Mouse (Mus musculus) testis, adult 2 months (tissue): ENCODE measurements at regions not wholly inside any gene's neighbourhood (a gene's known extent, or its start where the extent isn't known, plus 50 kb on each side); places are given as distances from the start of the nearest gene placed in this dataset.

Experiments
- H3K27ac ChIP-seq: fragments of 200-500 bp; 2 replicates; pipeline ENCODE4 v1.5.1; 2012; ENCODE audit warnings: low read depth, low read length; ENCODE audit not compliant: control insufficient read depth, insufficient read depth
- H3K27me3 ChIP-seq: fragments of 200-500 bp; 2 replicates; pipeline ENCODE4 v1.6.1; 2012; ENCODE audit warnings: mild to moderate bottlenecking, low read length, moderate library complexity; ENCODE audit not compliant: control insufficient read depth, insufficient read depth
- H3K36me3 ChIP-seq: fragments of 200-500 bp; 2 replicates; pipeline ENCODE4 v1.6.1; 2012; ENCODE audit warnings: mild to moderate bottlenecking, low read length; ENCODE audit not compliant: control insufficient read depth, insufficient read depth
- H3K4me1 ChIP-seq: fragments of 200-500 bp; 2 replicates; pipeline ENCODE4 v1.6.1; 2012; ENCODE audit warnings: low read length; ENCODE audit not compliant: control insufficient read depth, insufficient read depth
- H3K4me3 ChIP-seq: fragments of 200-500 bp; 2 replicates; pipeline ENCODE4 v1.5.1; 2012; ENCODE audit warnings: low read depth, mild to moderate bottlenecking, low read length, moderate library complexity, mixed read lengths; ENCODE audit not compliant: control insufficient read depth
- CTCF ChIP-seq: fragments of 200-500 bp; IDR thresholded peaks from 2 replicates; pipeline ENCODE4 v1.5.1; 2012; ENCODE audit warnings: low read depth, mild to moderate bottlenecking, inconsistent platforms, low read length, moderate library complexity; ENCODE audit not compliant: control insufficient read depth, insufficient read depth, insufficient replicate concordance
- POLR2A ChIP-seq: fragments of 200-500 bp; IDR thresholded peaks from 2 replicates; pipeline ENCODE4 v1.6.1; 2012; ENCODE audit warnings: low read depth, mild to moderate bottlenecking, inconsistent platforms, low read length, moderate library complexity; ENCODE audit not compliant: control insufficient read depth

DNA sequence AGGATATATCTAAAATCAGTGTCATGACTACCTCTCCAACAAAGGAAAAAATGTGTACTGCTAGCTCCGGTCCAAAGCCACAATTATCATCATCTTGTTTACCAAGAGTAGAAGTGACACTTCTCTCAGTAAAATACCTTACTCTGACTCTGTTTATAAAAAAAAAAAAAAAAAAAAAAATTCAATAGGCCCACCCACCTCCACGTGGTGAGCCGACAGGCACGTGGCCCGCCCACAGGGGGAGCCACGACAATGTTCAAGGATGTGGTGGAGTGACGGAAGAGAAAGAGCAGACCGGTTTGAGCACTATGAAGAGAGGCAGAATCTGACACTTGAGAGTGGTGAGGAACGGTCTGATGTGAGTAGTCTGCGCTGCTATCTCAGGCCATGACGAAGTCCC lies 106.5 kb upstream of the Usp24 start:
- H3K27ac ChIP-seq = no peak overlapping the region
- H3K27me3 ChIP-seq = no peaks in the 10 kb centered on the region
- H3K36me3 ChIP-seq = no peaks in the 10 kb centered on the region
- no peak overlapping the region for H3K4me3 ChIP-seq
- H3K4me1 ChIP-seq = peaks cover 2% of the 10 kb centered on the region; the same call in 1 of the 2 replicates
- no peak for TF ChIP-seq CTCF
- no peak for TF ChIP-seq POLR2A

DNA sequence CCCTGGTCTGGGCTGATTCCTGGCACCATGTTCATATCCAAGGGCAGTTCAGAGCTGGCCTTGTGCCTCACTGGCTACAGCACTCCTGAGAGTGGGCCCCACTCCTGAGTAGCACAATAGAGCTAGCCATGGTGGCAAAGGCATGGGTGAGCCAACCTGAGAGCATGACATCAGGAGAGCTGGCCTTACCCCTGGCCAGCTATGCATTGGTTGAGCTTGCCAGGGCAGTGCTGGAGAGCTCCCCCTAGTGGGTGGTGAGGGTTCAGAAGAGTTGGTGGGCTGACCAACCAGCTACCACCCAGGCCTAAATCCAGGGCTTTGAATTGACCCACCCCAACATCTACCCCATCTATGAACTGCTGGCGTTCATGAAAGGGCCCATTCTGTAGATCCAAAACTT lies 106.0 kb upstream of the Usp24 start:
- Histone ChIP-seq H3K27me3 (no peaks in the 10 kb centered on the region), H3K36me3 (no peaks in the 10 kb centered on the region), H3K4me3 (no peak overlapping the region), H3K27ac (no peak overlapping the region), H3K4me1 (peaks cover 2% of the 10 kb centered on the region; the same call in 1 of the 2 replicates)
- TF ChIP-seq POLR2A = no peak
- peak; percentile 70; the same call in 1 of the 2 replicates for TF ChIP-seq CTCF

DNA sequence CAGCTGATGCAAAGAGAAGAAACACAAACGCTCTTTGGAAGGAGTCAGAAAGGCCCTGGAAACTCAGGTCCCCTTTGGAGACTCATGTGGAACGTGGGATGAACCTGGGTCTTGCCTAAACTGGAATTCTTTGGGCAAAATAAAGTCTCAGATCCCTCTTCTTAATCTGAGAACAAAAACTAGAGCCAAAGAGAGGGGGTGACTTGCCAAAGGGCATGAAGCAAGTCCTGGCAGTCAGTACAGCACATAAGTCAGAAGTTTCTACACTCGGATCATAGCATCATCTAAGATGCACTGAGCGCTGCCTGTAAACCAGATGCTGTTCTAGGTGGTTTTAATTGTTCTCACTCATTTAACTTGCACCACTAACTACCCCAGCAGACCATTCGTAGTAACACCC lies 101.8 kb upstream of the Usp24 start:
- H3K4me3 ChIP-seq = no peak overlapping the region
- H3K36me3 ChIP-seq = no peaks in the 10 kb centered on the region
- peaks cover 2% of the 10 kb centered on the region; the same call in 1 of the 2 replicates for H3K4me1 ChIP-seq
- no peaks in the 10 kb centered on the region for H3K27me3 ChIP-seq
- TF ChIP-seq POLR2A = no peak
- TF ChIP-seq CTCF = no peak
- H3K27ac ChIP-seq = no peak overlapping the region

DNA sequence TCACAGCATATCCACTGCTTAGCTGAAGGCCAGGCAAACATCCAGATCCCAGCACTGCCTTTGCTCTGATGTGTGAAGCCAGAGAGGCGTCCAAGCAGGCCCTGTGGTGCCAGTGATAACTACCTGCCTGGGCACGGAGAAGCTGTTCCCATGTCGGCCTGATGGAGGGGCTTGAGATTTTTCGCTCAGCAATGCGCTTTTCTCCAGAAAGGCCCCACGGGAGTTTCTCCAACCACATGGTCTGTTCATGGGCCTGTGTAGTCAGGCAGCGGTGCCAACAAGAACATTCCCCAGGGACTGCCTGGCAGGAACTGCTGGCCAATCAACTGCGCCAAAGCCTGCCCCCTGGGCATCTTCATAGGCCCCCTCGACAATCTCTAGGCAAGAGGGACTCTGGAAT lies 95.4 kb upstream of the Usp24 start:
- TF ChIP-seq POLR2A (no peak), CTCF (no peak)
- Histone ChIP-seq H3K27ac (no peak overlapping the region), H3K27me3 (no peaks in the 10 kb centered on the region), H3K4me3 (no peak overlapping the region), H3K36me3 (no peaks in the 10 kb centered on the region), H3K4me1 (peaks cover 3% of the 10 kb centered on the region)

DNA sequence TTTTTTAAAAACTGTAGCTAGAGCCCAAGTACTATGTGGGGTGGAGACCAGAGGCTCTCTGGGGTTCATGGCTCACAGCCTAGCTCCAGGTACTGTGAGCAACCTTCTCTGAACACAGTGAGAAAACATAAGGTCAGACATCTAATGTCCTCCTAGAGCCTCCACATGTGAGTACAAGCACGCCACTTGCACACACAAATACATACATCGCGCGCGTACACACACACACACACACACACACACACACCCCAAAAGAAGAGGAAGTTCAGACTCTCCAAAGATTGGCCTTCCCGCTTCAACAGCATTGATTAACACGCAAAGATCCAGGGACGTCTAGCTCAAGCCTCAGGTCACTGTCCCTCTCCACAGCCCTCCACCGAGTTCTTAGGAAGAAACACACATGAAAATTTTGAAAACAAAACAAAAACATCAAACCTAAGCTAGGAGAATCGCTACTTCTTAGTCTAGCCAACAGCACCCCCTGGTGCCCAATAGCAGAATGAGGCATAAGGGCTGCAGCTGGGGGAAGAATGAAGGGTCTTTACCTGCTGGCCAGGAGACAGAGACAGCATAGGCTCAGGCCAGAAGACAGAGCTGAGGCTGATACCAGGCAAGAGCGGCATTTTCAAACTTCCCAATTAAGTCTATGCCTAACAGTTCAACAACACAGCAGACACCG lies 90.7 kb upstream of the Usp24 start:
- Histone ChIP-seq H3K27me3 (no peaks in the 10 kb centered on the region), H3K27ac (no peak overlapping the region), H3K36me3 (no peaks in the 10 kb centered on the region), H3K4me1 (peaks cover 3% of the 10 kb centered on the region), H3K4me3 (peak overlapping the region; percentile 35; the same call in 1 of the 2 replicates)
- no peak for TF ChIP-seq POLR2A
- TF ChIP-seq CTCF = peak; percentile 58

DNA sequence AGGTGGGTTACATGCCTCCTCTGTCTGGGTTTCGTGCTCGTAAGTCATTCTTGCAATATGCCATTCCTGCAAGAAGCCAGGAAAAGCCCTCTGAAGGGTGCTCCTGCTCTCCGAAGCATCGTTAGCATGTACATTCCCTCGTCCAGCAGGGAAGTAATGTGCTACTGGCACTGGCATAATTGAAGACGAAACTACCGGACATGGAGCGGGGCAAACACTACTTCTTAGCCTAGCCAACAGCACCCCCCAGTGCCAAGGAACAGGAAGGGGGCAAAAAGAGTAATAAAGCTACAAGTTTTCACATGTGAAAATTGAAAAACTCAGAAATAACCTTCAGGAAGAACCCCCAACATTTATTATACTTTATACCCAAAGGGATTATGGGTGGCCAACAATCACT lies 88.6 kb upstream of the Usp24 start:
- H3K36me3 ChIP-seq = no peaks in the 10 kb centered on the region
- H3K4me1 ChIP-seq = peaks cover 3% of the 10 kb centered on the region
- H3K27ac ChIP-seq = no peak overlapping the region
- no peaks in the 10 kb centered on the region for H3K27me3 ChIP-seq
- H3K4me3 ChIP-seq = no peak overlapping the region
- TF ChIP-seq POLR2A = no peak
- peak; percentile 29; the same call in 1 of the 2 replicates for TF ChIP-seq CTCF

DNA sequence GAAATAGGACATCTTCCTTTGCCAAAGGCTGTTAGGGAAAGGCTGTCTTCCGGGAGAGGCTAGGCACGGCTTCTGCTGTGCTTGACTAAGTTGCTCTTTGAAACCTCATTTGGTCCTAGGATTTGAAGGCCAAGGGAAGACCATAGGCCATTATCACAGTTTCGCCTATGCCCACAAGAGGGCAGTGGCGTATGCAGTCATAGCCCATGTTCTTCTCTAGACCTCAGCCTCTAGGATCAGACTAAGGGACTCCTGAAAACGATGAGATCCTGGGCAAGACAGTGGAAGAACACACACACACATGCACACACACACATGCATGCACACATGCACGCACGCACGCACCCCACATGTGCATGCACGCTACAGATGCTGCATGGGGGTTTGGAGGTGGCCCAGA lies 87.5 kb upstream of the Usp24 start:
- Histone ChIP-seq H3K4me3 (no peak overlapping the region), H3K27ac (no peak overlapping the region), H3K4me1 (peaks cover 3% of the 10 kb centered on the region), H3K36me3 (no peaks in the 10 kb centered on the region), H3K27me3 (no peaks in the 10 kb centered on the region)
- no peak for TF ChIP-seq POLR2A
- TF ChIP-seq CTCF = peak; percentile 35; the same call in 1 of the 2 replicates

DNA sequence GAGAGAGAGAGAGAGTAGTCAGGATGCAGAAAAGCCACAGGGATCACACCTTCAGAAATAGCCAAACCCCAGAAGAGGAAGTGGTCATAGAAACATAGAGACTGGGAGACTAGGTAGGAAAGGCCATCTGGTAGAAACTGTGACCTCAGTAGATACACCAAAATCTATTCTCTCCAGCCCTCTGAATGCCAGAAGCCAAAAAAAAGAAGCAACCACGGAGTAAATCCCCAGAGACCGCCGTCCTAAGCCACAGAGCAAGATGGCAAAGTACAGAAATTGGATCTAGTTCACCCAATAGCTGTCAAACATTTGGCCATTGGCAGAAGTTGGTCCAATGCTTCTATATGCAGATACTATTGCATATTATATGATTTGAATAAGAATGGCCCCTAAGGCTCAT lies 86.5 kb upstream of the Usp24 start:
- TF ChIP-seq POLR2A (no peak), CTCF (no peak)
- no peaks in the 10 kb centered on the region for H3K36me3 ChIP-seq
- H3K27me3 ChIP-seq = no peaks in the 10 kb centered on the region
- no peak overlapping the region for H3K4me3 ChIP-seq
- peaks cover 3% of the 10 kb centered on the region for H3K4me1 ChIP-seq
- H3K27ac ChIP-seq = no peak overlapping the region
